Mouse (Mus musculus) C2C12 (cell line): ENCODE data around the gene Fos. TPM values are rescaled to one million over a fixed set of nuclear protein-coding genes. Genes with fewer than 3 reads are reported as not detected.

Experiments used
- H3K27me3 ChIP-seq: one replicate; pipeline ENCODE4 v1.6.1; 2011; ENCODE audit not compliant: control insufficient read depth, insufficient read depth, insufficient read length
- H3K36me3 ChIP-seq: one replicate; pipeline ENCODE4 v1.6.1; 2011; ENCODE audit not compliant: control insufficient read depth, insufficient read depth
- H3K4me3 ChIP-seq: one replicate; pipeline ENCODE4 v1.5.1; 2011; ENCODE audit warnings: mild to moderate bottlenecking, control low read depth; ENCODE audit not compliant: poor library complexity, insufficient read depth, severe bottlenecking
- H3K79me2 ChIP-seq: one replicate; pipeline ENCODE4 v1.6.1; 2011; ENCODE audit not compliant: control insufficient read depth, insufficient read depth
- H3K79me3 ChIP-seq: one replicate; pipeline ENCODE4 v1.6.1; 2011; ENCODE audit warnings: low read depth, control low read depth
- H3ac ChIP-seq: one replicate; pipeline ENCODE3; 2011; ENCODE audit warnings: low read depth; ENCODE audit not compliant: control insufficient read depth, insufficient read length
- CEBPB ChIP-seq: IDR thresholded peaks from one replicate; pipeline ENCODE4 v1.6.1; 2011; ENCODE audit warnings: low read depth, mild to moderate bottlenecking, control low read depth, moderate library complexity
- CTCF ChIP-seq: IDR thresholded peaks from one replicate; pipeline ENCODE4 v1.5.1; 2011; ENCODE audit not compliant: control insufficient read depth, insufficient read depth, insufficient read length
- FOSL1 ChIP-seq: IDR thresholded peaks from one replicate; pipeline ENCODE4 v1.8.0; 2011; ENCODE audit warnings: mild to moderate bottlenecking, low read length; ENCODE audit not compliant: poor library complexity, insufficient read depth, severe bottlenecking
- MAX ChIP-seq: IDR thresholded peaks from one replicate; pipeline ENCODE4 v1.6.1; 2011; ENCODE audit warnings: mild to moderate bottlenecking, control low read depth
- MYOD1 ChIP-seq: IDR thresholded peaks from one replicate; pipeline ENCODE4 v1.6.1; 2011; ENCODE audit warnings: low read depth; ENCODE audit not compliant: control insufficient read depth, insufficient read length
- MYOG ChIP-seq: IDR thresholded peaks from one replicate; pipeline ENCODE4 v1.6.1; 2011; ENCODE audit not compliant: control insufficient read depth, insufficient read length; ENCODE audit errors: extremely low read depth
- USF1 ChIP-seq: IDR thresholded peaks from one replicate; pipeline ENCODE4 v1.6.1; 2011; ENCODE audit warnings: low read depth, mild to moderate bottlenecking, control low read depth, moderate library complexity
- polyA plus RNA-seq: library from polyadenylated mRNA; unstranded; fragments of >200 nt; fragmentation: generic; extraction: Trizol; gene quantifications from one replicate; pipeline ENCODE4 v1.2.1, GENCODE M21; 2012; ENCODE audit warnings: missing spikeins

Fos gene
- polyA plus RNA-seq, 1 experiment, result 2.7 TPM

DNA sequence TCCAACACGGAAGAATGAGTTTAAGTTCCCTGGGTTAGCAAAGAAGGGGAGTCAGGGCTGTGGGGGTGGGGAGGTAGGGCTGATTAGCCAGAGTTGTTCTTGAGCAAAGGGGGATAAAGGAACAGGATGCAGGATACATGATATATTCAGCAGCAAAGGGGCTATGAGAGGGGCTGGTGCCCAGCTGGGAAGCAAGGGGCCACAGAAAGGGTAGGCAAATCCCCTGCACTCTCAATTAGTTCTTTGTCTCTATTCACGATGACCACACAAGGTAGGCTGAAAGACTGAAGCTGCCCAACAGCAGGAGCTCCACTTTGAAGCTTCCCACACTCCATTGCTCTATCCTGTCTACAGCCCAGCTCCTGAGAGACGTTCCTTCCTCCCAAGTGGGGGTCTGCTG is 39.8 kb upstream of the Fos start:
- TF ChIP-seq MYOD1, result no peak
- no peak for TF ChIP-seq FOSL1
- no peak for TF ChIP-seq MAX
- TF ChIP-seq USF1, result no peak
- no peak for TF ChIP-seq CTCF
- no peak for TF ChIP-seq CEBPB
- TF ChIP-seq MYOG, result no peak
- H3K36me3 ChIP-seq, result no peaks in the 10 kb centered on the region

DNA sequence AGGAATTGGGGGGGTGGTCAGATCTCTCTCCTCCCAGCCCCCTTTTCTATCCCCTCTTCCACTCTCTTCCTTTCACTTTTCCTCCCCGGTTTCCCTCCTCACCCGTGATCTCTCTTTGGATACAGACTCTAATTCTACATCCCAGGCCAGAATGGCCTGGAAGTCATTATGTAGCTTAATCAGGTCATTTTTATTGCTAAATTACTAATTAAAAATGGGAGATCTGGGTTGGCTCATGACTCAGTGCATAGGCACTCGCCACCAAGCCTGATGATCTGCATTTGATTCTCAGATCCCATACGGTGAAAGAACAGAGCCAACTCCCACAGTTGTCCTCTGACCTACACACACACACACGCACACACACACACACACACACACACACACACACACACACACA is 39.2 kb upstream of the Fos start:
- H3K4me3 ChIP-seq, result no peak overlapping the region
- no peaks in the 10 kb centered on the region for H3K79me3 ChIP-seq
- H3K79me2 ChIP-seq, result no peaks in the 10 kb centered on the region
- H3K36me3 ChIP-seq, result no peaks in the 10 kb centered on the region
- H3K27me3 ChIP-seq, result no peaks in the 10 kb centered on the region
- TF ChIP-seq MYOD1, result no peak
- no peak for TF ChIP-seq USF1
- TF ChIP-seq MYOG, result no peak
- TF ChIP-seq MAX, result no peak
- no peak for TF ChIP-seq FOSL1
- no peak overlapping the region for H3ac ChIP-seq

More for the DNA sequence above, 39.8 kb upstream of the Fos start:
- Histone ChIP-seq H3K4me3 (no peak overlapping the region), H3K79me3 (no peaks in the 10 kb centered on the region), H3K27me3 (no peaks in the 10 kb centered on the region), H3ac (no peak overlapping the region), H3K79me2 (no peaks in the 10 kb centered on the region)

DNA sequence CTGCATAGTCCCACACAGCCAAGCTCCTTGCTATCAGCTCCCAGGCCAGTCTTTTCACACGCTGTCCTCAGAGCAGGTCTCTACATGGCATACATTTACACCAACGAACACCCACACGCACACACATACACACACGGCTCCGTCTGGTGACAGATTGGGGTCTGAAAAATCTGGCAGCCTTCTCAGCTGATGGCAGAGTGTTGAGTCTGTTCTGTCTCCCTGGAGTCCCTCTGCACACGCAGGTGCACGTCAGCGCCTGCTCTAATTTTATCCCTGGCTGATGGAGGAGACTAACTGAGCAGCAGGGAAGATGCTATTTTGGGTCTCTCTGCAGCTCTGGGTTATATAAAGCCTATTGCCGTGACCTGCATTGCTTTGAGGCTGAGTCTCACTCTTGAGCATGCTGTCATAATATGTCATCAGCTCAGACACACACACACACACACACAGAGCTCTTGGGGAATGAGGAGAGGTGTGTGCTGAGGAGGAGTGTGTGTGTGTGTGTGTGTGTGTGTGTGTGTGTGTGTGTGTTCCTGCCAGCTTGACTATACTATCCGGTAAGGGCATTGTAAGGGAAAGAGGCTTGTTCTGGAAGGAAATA is 37.6 kb upstream of the Fos start:
- H3K4me3 ChIP-seq, result no peak overlapping the region
- no peak for TF ChIP-seq CEBPB
- no peak for TF ChIP-seq MYOD1
- TF ChIP-seq FOSL1, result no peak
- no peaks in the 10 kb centered on the region for H3K79me3 ChIP-seq

DNA sequence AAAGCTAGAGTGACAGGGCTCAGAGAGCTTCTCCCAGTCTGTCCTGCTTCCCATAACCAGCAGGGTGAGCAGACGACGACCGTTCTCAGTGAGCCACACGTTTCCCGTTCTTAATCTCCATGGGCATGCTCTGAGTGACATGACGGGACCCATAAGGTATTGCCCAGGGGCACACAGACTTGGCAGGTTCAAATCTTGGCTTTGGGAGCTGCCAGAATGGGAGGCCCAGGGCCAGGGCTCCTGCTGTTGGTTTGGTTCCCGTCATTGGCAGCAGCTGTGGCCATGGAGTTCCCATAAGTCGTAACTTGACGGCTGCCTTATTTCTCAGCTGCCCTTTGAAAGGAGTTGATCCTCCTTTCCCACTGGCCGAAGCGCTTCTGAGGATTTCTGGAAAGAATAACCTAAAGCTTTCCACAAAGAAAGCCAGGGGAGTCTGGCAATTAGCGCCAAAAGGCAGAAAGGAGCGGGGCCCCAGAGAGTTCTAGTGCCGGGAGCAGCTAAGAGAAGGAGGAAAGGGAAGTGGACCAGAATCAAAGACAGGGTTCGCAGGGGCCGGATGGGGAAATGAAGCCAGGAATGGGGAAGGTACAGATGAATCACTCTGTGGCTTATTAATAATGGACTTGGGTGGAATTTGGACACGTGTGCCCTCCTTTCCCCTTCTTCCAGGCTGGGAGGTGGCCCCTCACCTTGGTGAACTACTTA is 36.4 kb upstream of the Fos start:
- H3K4me3 ChIP-seq, result no peak overlapping the region
- no peak for TF ChIP-seq CTCF
- no peak for TF ChIP-seq MAX
- no peak for TF ChIP-seq USF1
- no peak for TF ChIP-seq CEBPB
- no peak for TF ChIP-seq MYOG
- TF ChIP-seq FOSL1, result no peak
- no peak for TF ChIP-seq MYOD1
- H3K79me3 ChIP-seq, result no peaks in the 10 kb centered on the region
- no peak overlapping the region for H3ac ChIP-seq
- H3K79me2 ChIP-seq, result no peaks in the 10 kb centered on the region
- no peaks in the 10 kb centered on the region for H3K36me3 ChIP-seq
- no peaks in the 10 kb centered on the region for H3K27me3 ChIP-seq

More for the DNA sequence above, 37.6 kb upstream of the Fos start:
- H3K27me3 ChIP-seq, result no peaks in the 10 kb centered on the region
- H3K36me3 ChIP-seq, result no peaks in the 10 kb centered on the region
- no peaks in the 10 kb centered on the region for H3K79me2 ChIP-seq
- H3ac ChIP-seq, result no peak overlapping the region

DNA sequence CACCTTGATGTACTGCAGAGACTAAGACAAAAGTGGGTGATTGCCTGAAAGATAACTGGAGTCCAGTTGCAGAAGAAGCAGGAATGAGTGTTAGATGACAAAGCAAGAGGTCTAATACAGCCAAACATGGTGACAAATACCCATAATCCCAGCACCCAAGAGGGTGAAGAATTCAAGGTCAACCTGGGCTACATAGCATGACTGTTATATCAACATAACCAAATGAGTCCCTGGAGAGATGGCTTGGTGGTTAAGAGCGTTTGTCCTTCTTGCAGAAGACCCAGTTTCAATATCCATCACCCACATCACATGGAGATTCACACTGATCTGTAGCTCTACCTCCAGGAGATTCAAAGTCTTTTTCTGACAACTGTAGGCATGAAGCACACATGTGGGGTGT is 30.2 kb upstream of the Fos start:
- Histone ChIP-seq H3K4me3 (no peak overlapping the region), H3K27me3 (no peaks in the 10 kb centered on the region), H3K79me3 (no peaks in the 10 kb centered on the region), H3K36me3 (no peaks in the 10 kb centered on the region), H3ac (no peak overlapping the region), H3K79me2 (no peaks in the 10 kb centered on the region)
- TF ChIP-seq MYOD1, result no peak
- no peak for TF ChIP-seq MYOG
- TF ChIP-seq CTCF, result no peak

DNA sequence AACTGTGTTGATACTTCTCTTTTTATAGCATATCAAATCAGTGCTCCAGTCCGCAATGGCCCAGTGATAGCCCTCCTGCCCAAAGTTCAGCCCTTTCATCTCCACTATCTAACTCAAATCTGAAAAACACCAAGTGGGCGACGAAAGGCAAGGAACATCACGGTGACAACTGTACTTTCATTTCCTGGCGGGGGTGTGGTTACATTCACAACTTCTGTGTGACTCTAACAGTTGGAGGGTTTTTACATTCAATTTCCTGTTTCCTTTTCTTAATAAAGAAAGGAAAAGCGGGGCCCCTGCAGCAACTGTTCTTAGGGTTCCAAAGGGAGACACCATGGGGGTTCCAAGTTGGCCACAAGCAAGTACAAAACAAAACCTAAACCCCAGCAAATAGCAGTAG is 29.0 kb upstream of the Fos start:
- no peaks in the 10 kb centered on the region for H3K36me3 ChIP-seq
- H3ac ChIP-seq, result no peak overlapping the region
- H3K27me3 ChIP-seq, result no peaks in the 10 kb centered on the region
- no peak for TF ChIP-seq MAX
- no peak overlapping the region for H3K4me3 ChIP-seq
- H3K79me3 ChIP-seq, result no peaks in the 10 kb centered on the region
- H3K79me2 ChIP-seq, result no peaks in the 10 kb centered on the region
